Mouse (Mus musculus): ENCODE data around the gene Ptpn6. TPM values are rescaled to one million over a fixed set of nuclear protein-coding genes. Genes with fewer than 3 reads are reported as not detected.

The Ptpn6 gene
- polyA plus RNA-seq, 1 experiment from 2014 or later = 5.6 TPM

GRCm38 (mm10) chr6:124729850-124730705 lies 8.4 kb downstream of the Ptpn6 start:
- no peaks in the 10 kb centered on the region for H3K9me3 ChIP-seq (ENCODE audit: control insufficient read depth, low read length)
- WGBS = 87% methylated on average over 7 of the region's 8 CpGs
- no peak overlapping the region for H3K4me2 ChIP-seq (ENCODE audit: low read length)
- no peak overlapping the region for H3K27ac ChIP-seq (replicated peaks; ENCODE audit: low read depth, low read length)
- no peak for ATAC-seq (ENCODE audit: low FRiP score, low TSS enrichment)
- H3K9ac ChIP-seq (replicated peaks; ENCODE audit: low read length) = no peak overlapping the region
- no peak for DNase-seq
- no peaks in the 10 kb centered on the region for H3K27me3 ChIP-seq (ENCODE audit: control insufficient read depth, insufficient read depth, low read length)
- H3K36me3 ChIP-seq (ENCODE audit: control insufficient read depth, insufficient read depth, low read length) = no peaks in the 10 kb centered on the region
- no peak overlapping the region for H3K4me3 ChIP-seq (replicated peaks; ENCODE audit: low read depth, low read length)
- H3K4me1 ChIP-seq (ENCODE audit: control insufficient read depth, insufficient read depth, low read length) = no peaks in the 10 kb centered on the region

- no peak overlapping the region for H3K4me2 ChIP-seq (ENCODE audit: low read length)
- H3K4me3 ChIP-seq (replicated peaks; ENCODE audit: low read depth, low read length) = no peak overlapping the region
- H3K36me3 ChIP-seq (ENCODE audit: control insufficient read depth, insufficient read depth, low read length) = no peaks in the 10 kb centered on the region
- H3K9ac ChIP-seq (replicated peaks; ENCODE audit: low read length) = no peak overlapping the region
- WGBS = 88% methylated on average over 10 of the region's 10 CpGs
- H3K9me3 ChIP-seq (ENCODE audit: control insufficient read depth, low read length) = no peaks in the 10 kb centered on the region
- DNase-seq = no peak
- H3K27ac ChIP-seq (replicated peaks; ENCODE audit: low read depth, low read length) = no peak overlapping the region
- no peaks in the 10 kb centered on the region for H3K27me3 ChIP-seq (ENCODE audit: control insufficient read depth, insufficient read depth, low read length)
- H3K4me1 ChIP-seq (ENCODE audit: control insufficient read depth, insufficient read depth, low read length) = no peaks in the 10 kb centered on the region
- no peak for ATAC-seq (ENCODE audit: low FRiP score, low TSS enrichment)
Observed at GRCm38 (mm10) chr6:124728621-124729020, 9.9 kb downstream of the Ptpn6 start.

DNA sequence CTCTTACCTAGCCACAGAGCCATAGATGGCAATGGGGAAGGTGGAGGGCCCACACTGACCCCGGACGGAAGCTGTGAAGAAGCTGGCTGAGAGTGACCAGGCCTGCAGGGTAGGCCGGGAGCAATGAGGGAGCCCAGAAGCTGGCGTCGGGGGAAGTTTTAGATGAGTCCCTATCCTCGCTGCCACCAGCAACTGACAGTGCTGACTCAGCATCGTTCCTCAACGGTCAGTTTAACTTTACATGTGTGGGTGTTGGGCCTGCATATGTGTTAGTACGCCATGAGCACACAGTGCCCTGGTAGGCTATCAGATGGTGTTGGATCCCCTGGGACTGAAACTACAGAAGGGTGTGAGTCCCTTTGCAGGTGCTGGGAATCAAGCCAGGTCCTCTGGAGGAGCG lies 14.0 kb downstream of the Ptpn6 start:
- no peak overlapping the region for H3K4me3 ChIP-seq (replicated peaks; ENCODE audit: low read depth, low read length)
- no peaks in the 10 kb centered on the region for H3K9me3 ChIP-seq (ENCODE audit: control insufficient read depth, low read length)
- DNase-seq (no peak), ATAC-seq (ENCODE audit: low FRiP score, low TSS enrichment) (no peak)
- 88% methylated on average over 10 of the region's 10 CpGs for WGBS
- no peaks in the 10 kb centered on the region for H3K4me1 ChIP-seq (ENCODE audit: control insufficient read depth, insufficient read depth, low read length)
- no peak overlapping the region for H3K27ac ChIP-seq (replicated peaks; ENCODE audit: low read depth, low read length)
- H3K4me2 ChIP-seq (ENCODE audit: low read length) = no peak overlapping the region
- H3K27me3 ChIP-seq (ENCODE audit: control insufficient read depth, insufficient read depth, low read length) = no peaks in the 10 kb centered on the region
- no peak overlapping the region for H3K9ac ChIP-seq (replicated peaks; ENCODE audit: low read length)
- no peaks in the 10 kb centered on the region for H3K36me3 ChIP-seq (ENCODE audit: control insufficient read depth, insufficient read depth, low read length)

DNA sequence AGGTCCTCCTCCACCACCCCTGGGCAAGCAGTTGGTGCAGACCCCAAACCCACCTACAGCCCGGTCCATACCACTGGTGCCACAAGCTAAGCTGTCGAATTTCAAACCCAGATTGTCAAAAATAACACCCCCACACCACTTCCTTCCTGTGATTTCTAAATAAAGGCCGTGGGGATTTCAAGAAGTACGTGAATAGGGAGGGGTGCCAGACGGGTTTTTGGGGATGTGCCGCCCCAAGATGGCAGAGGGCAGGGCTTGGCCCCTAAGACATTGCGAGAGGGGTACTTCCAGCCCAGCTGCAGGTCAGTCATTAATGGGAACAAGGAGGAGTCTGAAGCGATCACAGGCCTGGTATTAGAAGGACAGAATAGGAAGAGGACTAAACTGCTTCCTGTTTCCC lies 15.0 kb downstream of the Ptpn6 start:
- Histone ChIP-seq H3K27me3 (ENCODE audit: control insufficient read depth, insufficient read depth, low read length) (no peaks in the 10 kb centered on the region), H3K27ac (replicated peaks; ENCODE audit: low read depth, low read length) (no peak overlapping the region), H3K36me3 (ENCODE audit: control insufficient read depth, insufficient read depth, low read length) (no peaks in the 10 kb centered on the region), H3K4me3 (replicated peaks; ENCODE audit: low read depth, low read length) (no peak overlapping the region), H3K4me1 (ENCODE audit: control insufficient read depth, insufficient read depth, low read length) (no peaks in the 10 kb centered on the region), H3K4me2 (ENCODE audit: low read length) (no peak overlapping the region), H3K9me3 (ENCODE audit: control insufficient read depth, low read length) (no peaks in the 10 kb centered on the region), H3K9ac (replicated peaks; ENCODE audit: low read length) (no peak overlapping the region)
- 82% methylated on average over 8 of the region's 8 CpGs for WGBS
- no peak for DNase-seq
- ATAC-seq (ENCODE audit: low FRiP score, low TSS enrichment) = no peak

- no peak overlapping the region for H3K4me3 ChIP-seq (replicated peaks; ENCODE audit: low read depth, low read length)
- no peak overlapping the region for H3K4me2 ChIP-seq (ENCODE audit: low read length)
- 85% methylated on average over 6 of the region's 6 CpGs for WGBS
- no peak for ATAC-seq (ENCODE audit: low FRiP score, low TSS enrichment)
- no peak overlapping the region for H3K27ac ChIP-seq (replicated peaks; ENCODE audit: low read depth, low read length)
- H3K36me3 ChIP-seq (ENCODE audit: control insufficient read depth, insufficient read depth, low read length) = no peaks in the 10 kb centered on the region; the same call in 1 of the 2 replicates
- H3K27me3 ChIP-seq (ENCODE audit: control insufficient read depth, insufficient read depth, low read length) = no peaks in the 10 kb centered on the region
- no peaks in the 10 kb centered on the region for H3K4me1 ChIP-seq (ENCODE audit: control insufficient read depth, insufficient read depth, low read length)
- DNase-seq = no peak
- no peaks in the 10 kb centered on the region for H3K9me3 ChIP-seq (ENCODE audit: control insufficient read depth, low read length)
- no peak overlapping the region for H3K9ac ChIP-seq (replicated peaks; ENCODE audit: low read length)
Observed at GRCm38 (mm10) chr6:124722876-124723473, 15.5 kb downstream of the Ptpn6 start.

- Histone ChIP-seq H3K4me1 (ENCODE audit: control insufficient read depth, insufficient read depth, low read length) (no peaks in the 10 kb centered on the region), H3K36me3 (ENCODE audit: control insufficient read depth, insufficient read depth, low read length) (peaks cover 20% of the 10 kb centered on the region), H3K4me2 (ENCODE audit: low read length) (no peak overlapping the region), H3K27me3 (ENCODE audit: control insufficient read depth, insufficient read depth, low read length) (no peaks in the 10 kb centered on the region), H3K9me3 (ENCODE audit: control insufficient read depth, low read length) (no peaks in the 10 kb centered on the region), H3K4me3 (replicated peaks; ENCODE audit: low read depth, low read length) (no peak overlapping the region), H3K27ac (replicated peaks; ENCODE audit: low read depth, low read length) (no peak overlapping the region), H3K9ac (replicated peaks; ENCODE audit: low read length) (no peak overlapping the region)
- ATAC-seq (ENCODE audit: low FRiP score, low TSS enrichment) (no peak), DNase-seq (no peak)
- WGBS = 71% methylated on average over 11 of the region's 11 CpGs
Observed at GRCm38 (mm10) chr6:124720904-124721303, 17.6 kb downstream of the Ptpn6 start.

GRCm38 (mm10) chr6:124719354-124719978 lies 19.0 kb downstream of the Ptpn6 start:
- H3K4me3 ChIP-seq (replicated peaks; ENCODE audit: low read depth, low read length) = no peak overlapping the region
- no peaks in the 10 kb centered on the region for H3K9me3 ChIP-seq (ENCODE audit: control insufficient read depth, low read length)
- 80% methylated on average over 7 of the region's 7 CpGs for WGBS
- no peaks in the 10 kb centered on the region for H3K4me1 ChIP-seq (ENCODE audit: control insufficient read depth, insufficient read depth, low read length)
- no peak overlapping the region for H3K4me2 ChIP-seq (ENCODE audit: low read length)
- no peak overlapping the region; the same call in 1 of the 2 replicates for H3K9ac ChIP-seq (replicated peaks; ENCODE audit: low read length)
- ATAC-seq (ENCODE audit: low FRiP score, low TSS enrichment) = no peak
- no peak for DNase-seq
- no peak overlapping the region for H3K27ac ChIP-seq (replicated peaks; ENCODE audit: low read depth, low read length)
- peaks cover 33% of the 10 kb centered on the region for H3K36me3 ChIP-seq (ENCODE audit: control insufficient read depth, insufficient read depth, low read length)
- no peaks in the 10 kb centered on the region for H3K27me3 ChIP-seq (ENCODE audit: control insufficient read depth, insufficient read depth, low read length)

DNA sequence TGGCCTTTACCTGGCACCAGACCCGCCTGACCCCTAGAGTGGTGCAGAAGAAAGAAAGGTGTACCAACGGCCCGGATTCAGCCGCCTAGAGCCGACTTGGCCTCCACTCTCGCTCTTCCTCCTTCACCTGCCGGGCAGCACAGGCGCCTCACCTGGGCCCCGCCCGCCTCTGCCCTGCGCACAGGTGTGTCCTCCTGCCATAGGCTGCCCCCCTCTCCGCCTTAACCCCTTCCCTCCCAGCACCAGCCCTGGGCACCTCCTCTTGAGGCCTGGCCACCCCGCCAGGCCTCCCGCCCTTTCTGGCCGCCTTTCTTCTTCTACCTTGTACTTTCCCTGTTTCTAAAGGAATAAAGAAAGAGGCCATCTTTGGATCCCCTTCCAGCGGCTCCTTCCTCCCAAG lies 19.8 kb downstream of the Ptpn6 start:
- DNase-seq (no peak), ATAC-seq (ENCODE audit: low FRiP score, low TSS enrichment) (no peak)
- WGBS = 60% methylated on average over 16 of the region's 16 CpGs
- H3K36me3 ChIP-seq (ENCODE audit: control insufficient read depth, insufficient read depth, low read length) = peaks cover 41% of the 10 kb centered on the region
- H3K4me3 ChIP-seq (replicated peaks; ENCODE audit: low read depth, low read length) = no peak overlapping the region
- no peaks in the 10 kb centered on the region for H3K9me3 ChIP-seq (ENCODE audit: control insufficient read depth, low read length)
- H3K27me3 ChIP-seq (ENCODE audit: control insufficient read depth, insufficient read depth, low read length) = no peaks in the 10 kb centered on the region
- H3K4me2 ChIP-seq (ENCODE audit: low read length) = no peak overlapping the region
- H3K9ac ChIP-seq (replicated peaks; ENCODE audit: low read length) = no peak overlapping the region
- H3K27ac ChIP-seq (replicated peaks; ENCODE audit: low read depth, low read length) = no peak overlapping the region
- peaks cover under 1% of the 10 kb centered on the region; the same call in 1 of the 2 replicates for H3K4me1 ChIP-seq (ENCODE audit: control insufficient read depth, insufficient read depth, low read length)

Data from midbrain, embryonic 14.5 days (tissue).